Mouse (Mus musculus) kidney, adult 11 months (tissue): ENCODE results near the gene Rapgef1.
"Not testable (repeated sequence)": the region's sequence is repeated elsewhere in the genome, so short reads cannot be mapped to it uniquely, and the experiment has no call there.

Experiments used
- DNase-seq: peaks from one replicate; pipeline ENCODE4 v3.0.0; 2022

Rapgef1 gene

DNA sequence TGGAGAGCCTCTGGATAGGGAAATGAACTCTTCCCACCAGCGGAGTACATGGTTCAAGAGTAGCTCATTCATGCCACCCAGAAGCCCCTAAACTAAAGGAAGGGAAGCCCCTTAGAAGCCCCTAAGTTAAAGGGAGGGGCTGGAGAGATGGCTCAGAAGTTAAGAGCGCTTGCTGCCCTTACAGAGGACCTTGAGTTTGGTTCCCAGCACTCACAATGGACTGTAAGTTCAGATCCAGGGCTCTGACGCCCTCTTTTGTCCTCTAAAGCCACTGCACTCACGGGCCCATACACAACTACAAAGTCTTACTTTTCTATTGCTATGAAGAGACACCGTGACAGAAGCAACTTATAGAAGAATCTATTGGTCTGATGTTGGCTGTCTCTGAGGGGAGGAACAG is 132.9 kb downstream of the Rapgef1 start:
- DNase-seq, result no peak

DNA sequence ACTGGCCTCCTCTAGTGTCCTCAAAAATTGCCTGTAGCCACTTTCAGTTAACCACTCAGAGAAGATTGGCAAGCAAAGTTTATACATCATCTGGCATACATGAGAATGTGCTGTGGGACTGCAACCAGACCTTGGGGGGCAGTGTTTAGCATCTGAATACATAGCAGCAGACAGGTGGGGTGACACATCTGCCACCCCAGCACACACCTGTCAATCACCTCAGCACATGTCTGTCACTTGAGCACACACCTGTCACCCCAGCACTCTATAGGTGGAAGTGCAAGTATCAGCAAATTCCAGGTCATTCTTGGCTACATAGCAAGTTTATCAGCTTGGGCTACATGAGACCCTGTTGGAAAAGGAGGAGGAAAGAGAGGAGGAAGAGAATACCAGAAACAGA is 136.2 kb downstream of the Rapgef1 start:
- DNase-seq, result no peak

- peak; percentile 49 for DNase-seq
Measured at GRCm38 (mm10) chr2:29764831-29765230, 145.3 kb downstream of the Rapgef1 start.

GRCm38 (mm10) chr2:29767976-29768709 is 148.6 kb downstream of the Rapgef1 start:
- DNase-seq, result peak; percentile 75

DNA sequence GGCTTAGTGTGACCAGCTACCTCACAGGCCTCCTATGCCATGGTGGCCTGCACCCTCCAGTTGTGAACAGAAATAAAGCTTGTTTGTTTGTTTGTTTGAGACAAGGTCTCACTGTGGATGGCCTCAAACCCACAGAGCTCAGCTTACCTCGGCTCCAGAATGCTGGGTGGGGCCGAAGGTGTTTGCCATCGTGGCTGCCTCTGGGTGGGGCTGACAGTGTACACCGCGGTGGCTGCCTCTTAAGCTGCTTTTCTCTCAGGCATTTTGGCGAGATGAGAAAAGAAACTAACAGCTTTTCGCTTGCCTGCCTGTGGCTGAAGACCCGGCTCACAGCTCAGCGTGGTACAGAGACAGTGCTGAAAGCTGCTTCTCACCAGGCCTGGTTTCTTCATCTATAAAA is 149.4 kb downstream of the Rapgef1 start:
- DNase-seq, result no peak

- DNase-seq, result no peak
Measured at GRCm38 (mm10) chr2:29770162-29770561, 150.6 kb downstream of the Rapgef1 start.

DNA sequence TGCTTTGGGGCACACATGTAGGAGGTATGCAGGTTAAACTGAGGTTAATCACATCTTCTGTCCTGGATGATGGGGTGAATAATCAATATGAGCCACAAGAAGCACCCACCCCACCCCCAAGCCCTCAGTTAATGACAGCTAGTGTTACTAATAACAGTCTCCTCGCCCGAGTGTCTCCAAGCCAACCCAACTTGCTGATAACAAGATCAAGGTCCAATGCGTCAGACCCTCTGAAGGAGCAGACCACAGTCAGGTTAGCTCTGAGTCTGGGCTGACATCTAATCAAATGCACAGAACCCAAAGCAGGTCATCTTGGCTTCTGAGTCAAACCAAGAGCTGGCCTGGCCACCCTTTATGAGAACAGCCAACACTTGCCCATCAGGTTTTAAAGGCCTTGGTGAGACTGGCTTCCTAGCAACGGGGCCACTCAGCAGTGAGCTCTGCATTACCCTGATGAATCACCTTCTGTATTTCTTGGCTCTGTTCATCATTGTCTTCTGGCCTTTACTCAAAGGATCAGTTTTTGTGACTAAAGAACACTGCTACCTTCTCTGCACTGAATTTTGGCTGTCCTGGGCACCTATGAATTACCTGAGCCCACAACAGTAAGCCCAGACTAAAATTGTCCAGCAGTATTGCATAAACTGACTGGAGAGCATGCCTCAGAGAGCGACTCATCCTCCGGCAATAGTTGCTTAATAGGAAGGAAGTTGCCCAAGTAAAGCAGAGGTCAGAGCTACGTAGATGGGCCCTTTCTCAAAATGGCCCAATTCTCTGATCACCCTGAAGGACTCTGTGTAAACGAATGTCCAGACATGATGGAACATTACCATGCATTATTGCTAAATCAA is 152.3 kb downstream of the Rapgef1 start:
- no peak for DNase-seq

DNA sequence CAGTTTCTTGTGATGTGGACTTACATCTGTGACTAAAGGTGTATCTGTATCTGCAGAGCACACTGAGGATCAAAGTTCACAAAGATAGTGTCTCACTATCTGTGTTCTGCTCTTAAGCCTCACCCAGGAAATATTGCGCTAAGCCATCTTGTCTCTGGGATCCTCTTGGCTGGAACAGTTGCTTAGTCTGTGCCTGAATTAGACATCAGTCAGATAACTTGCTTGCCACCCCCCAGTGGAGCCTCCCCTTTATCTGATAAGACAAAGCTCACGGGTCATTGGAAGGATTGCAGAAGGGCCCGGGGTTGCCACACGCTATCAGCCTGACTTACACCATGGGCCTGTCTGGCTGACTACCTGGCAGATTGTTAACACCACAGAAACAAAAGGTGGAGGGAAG is 153.8 kb downstream of the Rapgef1 start:
- DNase-seq, result no peak

- DNase-seq, result not testable (repeated sequence)
Measured at GRCm38 (mm10) chr2:29781256-29781655, 161.7 kb downstream of the Rapgef1 start.

DNA sequence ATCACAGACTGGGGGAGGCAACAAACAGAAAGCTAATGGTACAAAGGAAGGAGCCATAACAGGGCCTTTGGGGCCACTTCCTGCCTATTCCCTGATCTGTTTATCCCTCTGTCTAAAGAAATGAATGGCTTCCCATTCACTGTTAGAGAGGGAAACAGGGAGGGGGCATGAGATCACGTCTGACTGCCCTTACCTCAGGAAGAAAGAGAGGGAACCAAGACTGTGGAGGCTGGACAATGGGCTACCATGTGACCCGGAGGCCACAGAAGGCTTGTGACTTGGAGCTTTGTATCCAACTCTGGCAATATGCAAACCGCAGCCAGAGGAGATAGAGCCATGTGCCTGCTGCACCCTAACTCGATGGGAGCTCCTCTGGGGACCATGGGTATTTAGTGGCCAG is 164.8 kb downstream of the Rapgef1 start:
- no peak for DNase-seq

DNA sequence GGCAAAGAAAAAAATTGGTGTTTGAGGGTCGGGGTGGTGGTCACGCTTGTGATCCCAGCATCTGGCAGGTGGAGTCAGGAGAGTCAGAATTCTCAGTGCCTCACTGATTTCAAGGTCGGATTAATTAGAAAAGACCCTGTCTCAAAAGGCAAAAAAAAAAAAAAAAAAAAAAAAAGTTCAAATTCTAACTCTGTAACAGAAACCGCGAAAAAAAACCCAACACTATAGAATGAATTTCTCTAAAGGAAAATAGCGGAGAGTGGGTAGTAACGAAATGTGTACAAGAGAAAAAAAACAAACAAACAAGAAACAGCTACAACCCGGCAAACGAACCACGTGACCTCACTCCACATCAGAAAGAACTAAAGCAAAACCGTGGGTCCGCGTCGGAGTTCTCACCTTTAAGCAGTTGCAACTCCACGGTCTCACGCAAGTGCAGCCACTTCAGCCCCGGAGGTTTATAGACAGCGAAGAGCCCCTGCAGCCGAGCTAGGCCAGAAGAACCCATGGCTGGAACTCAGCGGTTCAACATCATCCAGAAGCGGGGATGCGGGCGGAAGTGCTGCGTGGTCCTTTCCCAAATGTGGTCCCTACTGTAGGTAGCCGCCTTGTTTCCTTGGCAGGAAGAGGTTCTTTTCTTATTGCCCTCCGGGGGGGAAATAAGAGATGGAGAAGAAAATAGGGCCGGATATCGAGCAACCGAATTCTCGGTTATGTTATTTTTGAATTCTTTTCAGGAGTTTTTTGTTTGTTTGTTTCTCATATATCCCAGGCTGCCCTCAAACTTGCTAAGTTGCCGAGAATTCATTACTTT is 167.8 kb downstream of the Rapgef1 start, which contains the start of gene Coq4:
TSS of gene Coq4 (plus strand) at position 390 of the 814 bp plus-strand sequence.
- peak; percentile 92 for DNase-seq

- peak; percentile 87 for DNase-seq
Measured at GRCm38 (mm10) chr2:29787937-29788681, 168.6 kb downstream of the Rapgef1 start, which contains the start of gene Trub2. Trub2 (minus strand) TSS chr2:29788502.
